Mouse (Mus musculus) heart, postnatal 0 days (tissue): Measurements from ENCODE around the gene Rere. TPM values are rescaled to one million over a fixed set of nuclear protein-coding genes. Genes with fewer than 3 reads are reported as not detected.

Experiments
- ATAC-seq: fragments of 200-750 bp; cut with Nextera tagmentation; 2 replicates; pipeline ENCODE4 v1.8.0; 2017; ENCODE audit warnings: low read depth, moderate number of reproducible peaks, moderate library complexity; ENCODE audit not compliant: insufficient read depth
- DNase-seq: peaks from one replicate; pipeline ENCODE4 v3.0.0-alpha.2; 2016; ENCODE audit warnings: low spot score
- H3K27ac ChIP-seq: fragments of 300-500 bp; sonication (generic); 2 replicates; pipeline ENCODE4 v1.5.1; 2014; ENCODE audit warnings: low read depth, mild to moderate bottlenecking
- H3K27me3 ChIP-seq: fragments of 300-500 bp; sonication (generic); 2 replicates; pipeline ENCODE4 v1.6.1; 2014; ENCODE audit warnings: low read length, mixed read lengths; ENCODE audit not compliant: control insufficient read depth, insufficient read depth
- H3K36me3 ChIP-seq: fragments of 300-500 bp; sonication (generic); replicated peaks from 2 replicates; pipeline ENCODE4 v1.6.1; 2014; ENCODE audit warnings: low read length, mixed read lengths; ENCODE audit not compliant: control insufficient read depth, insufficient read depth
- H3K4me1 ChIP-seq: fragments of 300-500 bp; sonication (generic); 2 replicates; pipeline ENCODE4 v1.6.1; 2014; ENCODE audit warnings: antibody characterized with exemption; ENCODE audit not compliant: control insufficient read depth, insufficient read depth
- H3K4me2 ChIP-seq: fragments of 300-500 bp; sonication (generic); 2 replicates; pipeline ENCODE4 v1.6.1; 2014; ENCODE audit warnings: low read depth, mild to moderate bottlenecking, low read length, moderate library complexity
- H3K4me3 ChIP-seq: fragments of 300-500 bp; sonication (generic); 2 replicates; pipeline ENCODE4 v1.5.1; 2014; ENCODE audit warnings: low read depth, low read length
- H3K9ac ChIP-seq: fragments of 300-500 bp; sonication (generic); replicated peaks from 2 replicates; pipeline ENCODE4 v1.6.1; 2014; ENCODE audit warnings: low read depth, low read length, mixed read lengths
- H3K9me3 ChIP-seq: fragments of 300-500 bp; sonication (generic); replicated peaks from 2 replicates; pipeline ENCODE4 v1.6.1; 2016; ENCODE audit warnings: low read length; ENCODE audit not compliant: control insufficient read depth
- CTCF ChIP-seq: IDR thresholded peaks from 2 replicates; pipeline ENCODE4 v1.5.1; 2016; ENCODE audit warnings: antibody characterized with exemption, control low read depth, low read depth
- EP300 ChIP-seq: IDR thresholded peaks from 2 replicates; pipeline ENCODE4 v1.6.1; 2016; ENCODE audit warnings: antibody characterized with exemption, low read depth
- WGBS: fragments of 180-500 bp; shearing (Covaris S2); extraction: QIAGEN DNeasy Blood & Tissue Kit; methylation state at CpG from one replicate; pipeline ENCODE4 v1.1.7; 2014; 5-methylcytosine and 5-hydroxymethylcytosine counted together
- polyA plus RNA-seq: library from polyadenylated mRNA; unstranded; fragments of >200 nt; fragmentation: Nextera tagmentation; extraction: Ambion mirVana; gene quantifications from 2 replicates; pipeline ENCODE4 v1.2.1, GENCODE M21; 2015
- total RNA-seq: library from RNA; depleted of rRNA; stranded (reverse); fragments of >200 nt; gene quantifications from 2 replicates; pipeline ENCODE4 v1.2.3, GENCODE M21; 2014; ENCODE audit warnings: low replicate concordance

Gene Rere
- total and polyA plus RNA-seq, 2 experiments from 2014 or later: 14.6 to 17.9 TPM

GRCm38 (mm10) chr4:150325046-150325801 is 43.8 kb downstream of the Rere start:
- H3K27ac ChIP-seq: no peak overlapping the region
- no peaks in the 10 kb centered on the region for H3K27me3 ChIP-seq
- no peaks in the 10 kb centered on the region for H3K9me3 ChIP-seq
- 85% methylated on average over 3 of the region's 3 CpGs for WGBS
- DNase-seq (no peak), ATAC-seq (no peak)
- TF ChIP-seq CTCF (no peak), EP300 (no peak)
- H3K4me2 ChIP-seq: no peak overlapping the region
- H3K4me3 ChIP-seq: no peak overlapping the region
- H3K4me1 ChIP-seq: peaks cover 3% of the 10 kb centered on the region; the same call in 1 of the 2 replicates
- no peaks in the 10 kb centered on the region for H3K36me3 ChIP-seq
- no peak overlapping the region for H3K9ac ChIP-seq

GRCm38 (mm10) chr4:150326005-150326404 is 44.6 kb downstream of the Rere start:
- Histone ChIP-seq H3K4me2 (no peak overlapping the region), H3K9ac (no peak overlapping the region), H3K4me1 (peaks cover 3% of the 10 kb centered on the region; the same call in 1 of the 2 replicates), H3K27ac (no peak overlapping the region), H3K4me3 (no peak overlapping the region), H3K9me3 (no peaks in the 10 kb centered on the region), H3K36me3 (no peaks in the 10 kb centered on the region), H3K27me3 (no peaks in the 10 kb centered on the region)
- no peak for DNase-seq
- no peak for ATAC-seq
- WGBS: 77% methylated on average over 2 of the region's 2 CpGs
- TF ChIP-seq EP300 (no peak), CTCF (no peak)

GRCm38 (mm10) chr4:150327476-150327875 is 46.0 kb downstream of the Rere start:
- no peak overlapping the region for H3K27ac ChIP-seq
- H3K9me3 ChIP-seq: no peaks in the 10 kb centered on the region
- H3K4me3 ChIP-seq: no peak overlapping the region
- no peaks in the 10 kb centered on the region for H3K27me3 ChIP-seq
- WGBS: 69% methylated on average over 4 of the region's 4 CpGs
- ATAC-seq (no peak), DNase-seq (no peak)
- H3K4me2 ChIP-seq: no peak overlapping the region
- H3K36me3 ChIP-seq: no peaks in the 10 kb centered on the region
- peaks cover 3% of the 10 kb centered on the region; the same call in 1 of the 2 replicates for H3K4me1 ChIP-seq
- H3K9ac ChIP-seq: no peak overlapping the region
- peak; percentile 9; the same call in 1 of the 2 replicates for TF ChIP-seq CTCF
- no peak for TF ChIP-seq EP300

- Histone ChIP-seq H3K36me3 (no peaks in the 10 kb centered on the region), H3K4me3 (no peak overlapping the region), H3K4me2 (no peak overlapping the region), H3K9ac (no peak overlapping the region), H3K9me3 (no peaks in the 10 kb centered on the region), H3K27me3 (no peaks in the 10 kb centered on the region), H3K27ac (no peak overlapping the region), H3K4me1 (peaks cover 3% of the 10 kb centered on the region; the same call in 1 of the 2 replicates)
- no peak for DNase-seq
- 74% methylated on average over 4 of the region's 4 CpGs for WGBS
- TF ChIP-seq EP300 (no peak), CTCF (no peak)
- ATAC-seq: no peak
Observed at GRCm38 (mm10) chr4:150333927-150334682, 52.7 kb downstream of the Rere start.

GRCm38 (mm10) chr4:150337260-150337659 is 55.8 kb downstream of the Rere start:
- Histone ChIP-seq H3K4me1 (no peaks in the 10 kb centered on the region), H3K4me2 (no peak overlapping the region), H3K9ac (no peak overlapping the region), H3K36me3 (no peaks in the 10 kb centered on the region), H3K9me3 (no peaks in the 10 kb centered on the region), H3K27me3 (no peaks in the 10 kb centered on the region), H3K27ac (no peak overlapping the region), H3K4me3 (no peak overlapping the region)
- DNase-seq (no peak), ATAC-seq (no peak)
- WGBS: 93% methylated on average over 1 of the region's 1 CpGs
- TF ChIP-seq EP300 (no peak), CTCF (no peak)
